Mouse (Mus musculus): ENCODE results near the gene Galnt2.

DNA sequence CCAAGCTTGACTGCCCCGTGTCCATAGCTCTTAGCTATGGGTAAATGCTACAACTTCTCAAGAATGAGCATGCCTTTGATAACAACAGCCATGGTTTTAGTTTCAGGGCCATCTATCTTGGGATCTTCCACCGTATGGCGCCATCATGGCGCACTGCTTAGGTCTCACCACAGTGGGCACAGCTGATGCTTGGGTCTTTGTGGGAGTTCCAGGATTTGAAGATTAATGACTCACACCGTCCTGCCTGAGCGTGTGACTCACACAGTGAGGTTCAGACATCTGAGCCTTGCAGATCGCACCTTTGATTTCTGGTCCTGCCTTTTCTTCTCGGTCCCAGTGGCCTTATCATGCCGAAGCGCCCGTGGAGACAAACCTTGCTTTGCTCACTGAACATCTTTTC is 39.7 kb downstream of the Galnt2 start:
- TF ChIP-seq POLR2A (IDR thresholded peaks at IDR 0.05; ENCODE audit: borderline replicate concordance, control insufficient read depth, low read depth, low read length) (no peak), CTCF (IDR thresholded peaks at IDR 0.05; ENCODE audit: control insufficient read depth, insufficient read depth, low read length) (no peak)

Measured in bone marrow, adult 2 months (tissue).